Mouse (Mus musculus) lung, embryonic 15.5 days (tissue): ENCODE data around the gene Prkar2b. TPM values are rescaled to one million over a fixed set of nuclear protein-coding genes. Genes with fewer than 3 reads are reported as not detected.

Source experiments
- ATAC-seq: fragments of 200-750 bp; cut with Nextera tagmentation; 2 replicates; pipeline ENCODE4 v1.8.0; 2017; ENCODE audit warnings: moderate number of reproducible peaks, borderline replicate concordance; ENCODE audit not compliant: low FRiP score, low TSS enrichment; ENCODE audit errors: extremely low read depth
- H3K27ac ChIP-seq: fragments of 300-500 bp; sonication (generic); 2 replicates; pipeline ENCODE4 v1.5.1; 2015; ENCODE audit warnings: moderate library complexity, mild to moderate bottlenecking, inconsistent platforms
- H3K27me3 ChIP-seq: fragments of 300-500 bp; sonication (generic); 2 replicates; pipeline ENCODE4 v1.6.1; 2015; ENCODE audit warnings: inconsistent platforms
- H3K36me3 ChIP-seq: fragments of 300-500 bp; sonication (generic); 2 replicates; pipeline ENCODE4 v1.6.1; 2015; ENCODE audit warnings: inconsistent platforms
- H3K4me1 ChIP-seq: fragments of 300-500 bp; sonication (generic); 2 replicates; pipeline ENCODE4 v1.6.1; 2015; ENCODE audit warnings: inconsistent platforms
- H3K4me2 ChIP-seq: fragments of 300-500 bp; sonication (generic); 2 replicates; pipeline ENCODE4 v1.6.1; 2015; ENCODE audit warnings: inconsistent platforms, mild to moderate bottlenecking, moderate library complexity
- H3K4me3 ChIP-seq: fragments of 300-500 bp; sonication (generic); 2 replicates; pipeline ENCODE4 v1.5.1; 2015; ENCODE audit warnings: mild to moderate bottlenecking, inconsistent platforms
- H3K9ac ChIP-seq: fragments of 300-500 bp; sonication (generic); 2 replicates; pipeline ENCODE4 v1.6.1; 2015; ENCODE audit warnings: inconsistent platforms
- H3K9me3 ChIP-seq: fragments of 300-500 bp; sonication (generic); 2 replicates; pipeline ENCODE4 v1.6.1; 2016; ENCODE audit warnings: inconsistent platforms
- WGBS: fragments of 180-500 bp; shearing (Covaris S2); methylation state at CpG from one replicate; pipeline ENCODE4 v1.1.7; 2015; 5-methylcytosine and 5-hydroxymethylcytosine counted together
- polyA plus RNA-seq: library from polyadenylated mRNA; unstranded; fragments of >200 nt; fragmentation: Nextera tagmentation; extraction: Ambion mirVana; gene quantifications from 2 replicates; pipeline ENCODE4 v1.2.1, GENCODE M21; 2015

Prkar2b gene
- polyA plus RNA-seq, 1 experiment from 2014 or later: 21.4 TPM

GRCm38 (mm10) chr12:31977613-31978195 lies 83.4 kb downstream of the Prkar2b start:
- no peak for ATAC-seq
- Histone ChIP-seq H3K27ac (no peak overlapping the region), H3K4me3 (no peak overlapping the region), H3K27me3 (no peaks in the 10 kb centered on the region), H3K36me3 (no peaks in the 10 kb centered on the region), H3K9me3 (no peaks in the 10 kb centered on the region), H3K4me1 (no peaks in the 10 kb centered on the region), H3K9ac (no peak overlapping the region), H3K4me2 (no peak overlapping the region)
- WGBS: 66% methylated on average over 12 of the region's 12 CpGs

DNA sequence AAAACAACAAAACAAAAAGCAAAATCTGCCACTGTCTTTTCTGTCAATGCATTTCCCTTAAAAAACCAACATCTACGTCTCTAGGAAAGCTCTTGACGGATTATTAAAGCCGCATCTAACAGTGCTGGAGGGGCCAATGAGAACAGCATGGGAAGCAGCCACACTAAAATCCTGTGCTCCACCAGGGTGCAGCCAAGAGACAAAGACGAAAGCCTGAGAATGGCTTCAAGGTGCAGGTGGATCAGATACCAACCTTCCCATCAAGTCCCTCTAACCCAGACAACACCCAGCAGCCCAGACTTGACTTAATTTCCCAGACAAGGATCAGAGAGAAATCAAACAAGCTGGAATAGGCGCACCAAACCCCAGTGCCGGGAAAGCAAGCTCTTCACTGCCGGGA lies 84.6 kb downstream of the Prkar2b start:
- Histone ChIP-seq H3K9me3 (no peaks in the 10 kb centered on the region), H3K4me2 (no peak overlapping the region), H3K9ac (no peak overlapping the region), H3K4me1 (no peaks in the 10 kb centered on the region), H3K27me3 (no peaks in the 10 kb centered on the region), H3K36me3 (no peaks in the 10 kb centered on the region), H3K27ac (no peak overlapping the region), H3K4me3 (no peak overlapping the region)
- 49% methylated on average over 7 of the region's 7 CpGs for WGBS
- no peak for ATAC-seq

DNA sequence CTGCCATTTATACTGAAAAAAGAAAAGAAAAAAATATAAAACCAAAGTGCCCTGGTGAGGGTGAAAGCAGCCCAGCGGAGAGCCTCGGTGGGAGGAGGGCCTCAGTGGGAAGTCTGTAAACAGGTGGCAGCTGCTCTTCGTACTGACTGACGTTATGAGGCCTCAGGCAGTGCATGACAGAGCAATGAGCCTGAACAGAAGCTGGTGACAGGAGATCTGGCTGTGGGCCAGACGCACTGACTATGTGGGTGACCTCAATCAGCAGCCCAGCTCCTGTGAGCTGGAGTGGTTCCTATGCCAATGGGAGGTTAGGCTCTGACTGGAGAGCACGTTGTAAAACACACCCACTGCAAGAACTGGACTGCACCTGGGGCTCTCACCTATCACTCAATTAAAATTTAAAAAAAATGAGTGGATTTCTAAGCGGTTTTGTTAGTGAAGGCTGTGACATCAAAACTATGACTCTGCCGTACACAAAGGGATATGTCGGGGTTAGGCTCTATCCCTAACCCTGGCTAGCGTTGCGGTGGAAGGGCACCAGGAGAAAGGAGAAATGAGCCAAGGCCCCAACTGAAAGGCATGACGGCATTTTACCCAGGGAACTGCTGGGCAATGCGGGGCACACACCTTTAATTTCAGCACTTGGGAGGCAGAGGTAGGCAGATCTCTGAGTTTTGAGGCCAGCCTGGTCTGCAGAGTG lies 87.5 kb downstream of the Prkar2b start:
- Histone ChIP-seq H3K27ac (no peak overlapping the region), H3K27me3 (no peaks in the 10 kb centered on the region), H3K9me3 (no peaks in the 10 kb centered on the region), H3K4me2 (no peak overlapping the region), H3K4me1 (no peaks in the 10 kb centered on the region), H3K36me3 (no peaks in the 10 kb centered on the region), H3K4me3 (no peak overlapping the region), H3K9ac (no peak overlapping the region)
- WGBS: 55% methylated on average over 13 of the region's 13 CpGs
- ATAC-seq: peak; percentile 67; the same call in 1 of the 2 replicates

DNA sequence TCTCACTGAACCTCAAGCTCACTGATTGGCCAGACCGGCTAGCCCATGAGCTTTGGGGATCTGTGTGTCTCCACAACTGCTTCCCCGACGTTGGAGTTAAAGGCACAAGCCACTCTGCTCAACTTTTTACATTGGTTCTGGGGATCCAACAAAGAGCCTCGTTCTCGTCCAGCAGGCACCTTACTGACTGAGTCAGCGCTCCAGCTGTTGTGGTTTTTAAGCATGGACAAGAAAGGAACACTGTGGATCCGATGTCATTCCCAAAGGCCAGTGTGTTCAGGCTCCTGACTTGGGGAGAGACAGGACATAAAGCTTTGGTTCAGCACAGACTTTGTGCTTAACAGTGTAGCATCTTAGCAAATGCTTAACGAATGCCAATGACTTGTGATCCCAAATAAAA lies 89.5 kb downstream of the Prkar2b start:
- ATAC-seq: no peak
- Histone ChIP-seq H3K36me3 (no peaks in the 10 kb centered on the region), H3K27me3 (no peaks in the 10 kb centered on the region), H3K4me2 (no peak overlapping the region), H3K4me1 (no peaks in the 10 kb centered on the region), H3K27ac (no peak overlapping the region), H3K9ac (no peak overlapping the region), H3K9me3 (no peaks in the 10 kb centered on the region), H3K4me3 (no peak overlapping the region)
- WGBS: 83% methylated on average over 8 of the region's 8 CpGs

DNA sequence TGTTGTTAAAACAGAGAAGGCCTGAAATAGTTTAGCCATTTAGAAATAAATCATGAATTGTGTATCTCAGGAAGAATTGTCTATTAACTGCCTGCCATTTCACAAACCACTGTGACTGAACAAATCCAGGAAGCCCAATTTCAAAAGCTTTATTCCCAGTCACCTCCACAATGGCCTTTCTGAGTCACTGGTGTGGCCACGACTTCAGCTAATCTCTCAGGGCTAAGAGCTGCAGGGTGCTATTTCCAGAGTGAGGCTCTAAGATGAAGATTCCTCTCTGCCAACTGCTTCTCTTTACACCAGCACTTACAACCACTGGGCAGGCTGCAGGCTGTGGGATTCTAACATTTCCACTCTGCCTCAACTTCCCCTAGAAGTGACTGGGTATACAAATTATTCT lies 92.0 kb downstream of the Prkar2b start:
- WGBS: 29% methylated on average over 1 of the region's 1 CpGs
- ATAC-seq: no peak
- no peaks in the 10 kb centered on the region for H3K27me3 ChIP-seq
- H3K4me2 ChIP-seq: no peak overlapping the region
- no peaks in the 10 kb centered on the region for H3K4me1 ChIP-seq
- H3K36me3 ChIP-seq: no peaks in the 10 kb centered on the region
- H3K27ac ChIP-seq: no peak overlapping the region
- no peak overlapping the region for H3K9ac ChIP-seq
- no peaks in the 10 kb centered on the region for H3K9me3 ChIP-seq
- no peak overlapping the region for H3K4me3 ChIP-seq

DNA sequence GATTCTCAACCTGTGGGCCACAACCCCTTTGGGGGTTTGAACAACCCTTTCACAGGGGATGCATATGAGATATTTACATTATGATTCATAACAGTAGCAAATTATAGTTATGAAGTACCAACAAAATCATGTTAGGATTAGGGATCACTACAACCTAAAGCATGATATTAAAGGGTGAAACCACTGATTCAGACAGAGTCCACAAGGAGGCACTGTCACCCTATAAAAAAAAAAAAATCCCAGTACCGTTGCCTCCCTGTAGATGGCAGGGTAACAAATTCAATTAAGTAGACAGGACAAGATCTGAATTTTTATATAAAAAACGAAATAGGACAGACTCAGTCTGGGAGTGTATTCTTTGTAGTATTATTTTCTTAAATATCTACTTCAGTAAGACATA lies 93.6 kb downstream of the Prkar2b start:
- no peak overlapping the region for H3K4me2 ChIP-seq
- H3K9me3 ChIP-seq: no peaks in the 10 kb centered on the region
- H3K27ac ChIP-seq: no peak overlapping the region
- WGBS: 7% methylated on average over 2 of the region's 2 CpGs
- no peak overlapping the region for H3K4me3 ChIP-seq
- H3K9ac ChIP-seq: no peak overlapping the region
- H3K4me1 ChIP-seq: no peaks in the 10 kb centered on the region
- no peak for ATAC-seq
- no peaks in the 10 kb centered on the region for H3K27me3 ChIP-seq
- no peaks in the 10 kb centered on the region for H3K36me3 ChIP-seq

GRCm38 (mm10) chr12:31966405-31966804 lies 94.7 kb downstream of the Prkar2b start:
- H3K9ac ChIP-seq: no peak overlapping the region
- no peaks in the 10 kb centered on the region for H3K9me3 ChIP-seq
- H3K4me1 ChIP-seq: no peaks in the 10 kb centered on the region
- no peaks in the 10 kb centered on the region for H3K27me3 ChIP-seq
- no peak overlapping the region for H3K27ac ChIP-seq
- no peak overlapping the region for H3K4me2 ChIP-seq
- H3K36me3 ChIP-seq: no peaks in the 10 kb centered on the region
- no peak overlapping the region for H3K4me3 ChIP-seq
- ATAC-seq: no peak
- WGBS: 73% methylated on average over 4 of the region's 4 CpGs

- H3K9ac ChIP-seq: no peak overlapping the region
- ATAC-seq: no peak
- WGBS: 87% methylated on average over 12 of the region's 12 CpGs
Measured at GRCm38 (mm10) chr12:31965517-31966212, 95.4 kb downstream of the Prkar2b start.

DNA sequence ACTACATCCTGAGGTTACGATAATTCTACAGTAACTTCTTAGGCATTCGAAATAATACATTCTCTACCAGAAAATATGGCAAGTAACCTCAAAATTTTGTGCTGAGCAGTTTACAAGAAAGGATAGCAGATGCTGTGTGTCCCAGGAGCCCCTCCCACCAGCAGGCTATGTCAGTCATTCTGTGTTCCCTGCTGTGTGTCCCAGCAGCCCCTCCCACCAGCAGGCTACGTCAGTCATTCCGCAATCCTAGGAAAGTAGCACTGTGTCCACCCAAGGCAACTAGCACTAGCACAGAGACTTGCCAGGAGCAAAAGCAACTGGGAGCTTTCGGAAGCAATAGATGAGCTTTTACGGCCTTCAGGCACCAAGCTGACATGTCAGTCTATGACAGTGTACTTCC lies 97.0 kb downstream of the Prkar2b start:
- no peak for ATAC-seq
- Histone ChIP-seq H3K4me1 (no peaks in the 10 kb centered on the region), H3K4me2 (no peak overlapping the region), H3K27ac (no peak overlapping the region), H3K4me3 (no peak overlapping the region), H3K9me3 (no peaks in the 10 kb centered on the region), H3K27me3 (no peaks in the 10 kb centered on the region), H3K9ac (no peak overlapping the region), H3K36me3 (no peaks in the 10 kb centered on the region)
- 88% methylated on average over 6 of the region's 6 CpGs for WGBS

More at GRCm38 (mm10) chr12:31965517-31966212, 95.4 kb downstream of the Prkar2b start:
- H3K27me3 ChIP-seq: no peaks in the 10 kb centered on the region
- no peaks in the 10 kb centered on the region for H3K36me3 ChIP-seq
- no peak overlapping the region for H3K4me2 ChIP-seq
- no peaks in the 10 kb centered on the region for H3K4me1 ChIP-seq
- H3K4me3 ChIP-seq: no peak overlapping the region
- H3K27ac ChIP-seq: no peak overlapping the region
- H3K9me3 ChIP-seq: no peaks in the 10 kb centered on the region

GRCm38 (mm10) chr12:31955843-31956242 lies 105.3 kb downstream of the Prkar2b start:
- H3K4me1 ChIP-seq: no peaks in the 10 kb centered on the region
- no peaks in the 10 kb centered on the region for H3K9me3 ChIP-seq
- WGBS: 86% methylated on average over 4 of the region's 4 CpGs
- no peak for ATAC-seq
- no peaks in the 10 kb centered on the region for H3K27me3 ChIP-seq
- no peak overlapping the region for H3K4me2 ChIP-seq
- no peak overlapping the region for H3K9ac ChIP-seq
- no peak overlapping the region for H3K27ac ChIP-seq
- no peak overlapping the region for H3K4me3 ChIP-seq
- H3K36me3 ChIP-seq: no peaks in the 10 kb centered on the region

DNA sequence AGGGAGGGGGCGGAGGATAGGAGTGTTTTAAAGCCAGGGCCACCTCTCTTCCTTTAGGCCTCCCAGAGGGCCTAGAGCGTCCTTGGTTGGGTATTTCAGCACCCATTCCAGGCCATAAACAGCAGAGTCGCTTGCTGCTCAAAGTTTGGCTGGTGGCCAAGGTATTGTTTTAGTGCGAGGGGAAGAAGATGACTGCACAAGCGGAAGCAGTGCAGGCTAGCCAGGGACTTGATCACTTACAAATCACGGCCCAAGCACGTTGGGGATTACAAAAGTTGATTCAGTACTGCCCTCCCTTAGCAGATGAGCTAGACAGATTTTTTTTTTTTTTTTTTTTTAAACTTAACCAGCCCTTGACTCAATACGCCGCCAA lies 110.5 kb downstream of the Prkar2b start:
- peak overlapping the region; percentile 83 for H3K27ac ChIP-seq
- ATAC-seq: no peak
- H3K4me1 ChIP-seq: 0 out of 2 replicates have a peak, but pooled peaks cover 2% of the 10 kb centered on the region
- H3K4me3 ChIP-seq: peak overlapping the region; percentile 40
- no peak overlapping the region for H3K9ac ChIP-seq
- no peaks in the 10 kb centered on the region for H3K27me3 ChIP-seq
- peak overlapping the region; percentile 59 for H3K4me2 ChIP-seq
- no peaks in the 10 kb centered on the region for H3K36me3 ChIP-seq
- 2% methylated on average over 9 of the region's 9 CpGs for WGBS
- H3K9me3 ChIP-seq: no peaks in the 10 kb centered on the region
